Mouse (Mus musculus) heart, embryonic 11.5 days (tissue): Measurements from ENCODE around the gene Ift57. TPM values are rescaled to one million over a fixed set of nuclear protein-coding genes. Genes with fewer than 3 reads are reported as not detected.

Source experiments
- ATAC-seq: fragments of 200-750 bp; cut with Nextera tagmentation; replicated peaks from 2 replicates; pipeline ENCODE4 v1.8.0; 2017; ENCODE audit warnings: moderate library complexity; ENCODE audit not compliant: insufficient number of reproducible peaks, low FRiP score, low TSS enrichment
- H3K27ac ChIP-seq: fragments of 300-500 bp; sonication (generic); 2 replicates; pipeline ENCODE4 v1.5.1; 2014; ENCODE audit warnings: mild to moderate bottlenecking, low read depth, low read length
- H3K27me3 ChIP-seq: fragments of 300-500 bp; sonication (generic); 2 replicates; pipeline ENCODE4 v1.6.1; 2014; ENCODE audit warnings: mild to moderate bottlenecking, low read length, mixed read lengths; ENCODE audit not compliant: control insufficient read depth, insufficient read depth
- H3K36me3 ChIP-seq: fragments of 300-500 bp; sonication (generic); 2 replicates; pipeline ENCODE4 v1.6.1; 2014; ENCODE audit warnings: mild to moderate bottlenecking, low read length, moderate library complexity, mixed read lengths; ENCODE audit not compliant: control insufficient read depth, insufficient read depth
- H3K4me1 ChIP-seq: fragments of 300-500 bp; sonication (generic); 2 replicates; pipeline ENCODE4 v1.6.1; 2014; ENCODE audit warnings: low read length; ENCODE audit not compliant: control insufficient read depth, insufficient read depth
- H3K4me2 ChIP-seq: fragments of 300-500 bp; sonication (generic); 2 replicates; pipeline ENCODE4 v1.6.1; 2014; ENCODE audit warnings: mild to moderate bottlenecking, moderate library complexity
- H3K4me3 ChIP-seq: fragments of 300-500 bp; sonication (generic); 2 replicates; pipeline ENCODE4 v1.5.1; 2014; ENCODE audit warnings: low read depth, low read length
- H3K9ac ChIP-seq: fragments of 300-500 bp; sonication (generic); 2 replicates; pipeline ENCODE4 v1.6.1; 2014; ENCODE audit warnings: mild to moderate bottlenecking, low read depth, low read length, moderate library complexity
- H3K9me3 ChIP-seq: fragments of 300-500 bp; sonication (generic); replicated peaks from 2 replicates; pipeline ENCODE4 v1.6.1; 2016; ENCODE audit warnings: low read length; ENCODE audit not compliant: control insufficient read depth
- WGBS: fragments of 180-500 bp; shearing (Covaris S2); extraction: QIAGEN DNeasy Blood & Tissue Kit; methylation state at CpG from one replicate; pipeline ENCODE4 v1.1.7; 2014; ENCODE audit not compliant: insufficient replicate concordance; 5-methylcytosine and 5-hydroxymethylcytosine counted together
- polyA plus RNA-seq: library from polyadenylated mRNA; unstranded; fragments of >200 nt; fragmentation: Nextera tagmentation; extraction: Ambion mirVana; gene quantifications from 2 replicates; pipeline ENCODE4 v1.2.1, GENCODE M21; 2014

The Ift57 gene
- polyA plus RNA-seq, 1 experiment from 2014 or later = 14.6 TPM

DNA sequence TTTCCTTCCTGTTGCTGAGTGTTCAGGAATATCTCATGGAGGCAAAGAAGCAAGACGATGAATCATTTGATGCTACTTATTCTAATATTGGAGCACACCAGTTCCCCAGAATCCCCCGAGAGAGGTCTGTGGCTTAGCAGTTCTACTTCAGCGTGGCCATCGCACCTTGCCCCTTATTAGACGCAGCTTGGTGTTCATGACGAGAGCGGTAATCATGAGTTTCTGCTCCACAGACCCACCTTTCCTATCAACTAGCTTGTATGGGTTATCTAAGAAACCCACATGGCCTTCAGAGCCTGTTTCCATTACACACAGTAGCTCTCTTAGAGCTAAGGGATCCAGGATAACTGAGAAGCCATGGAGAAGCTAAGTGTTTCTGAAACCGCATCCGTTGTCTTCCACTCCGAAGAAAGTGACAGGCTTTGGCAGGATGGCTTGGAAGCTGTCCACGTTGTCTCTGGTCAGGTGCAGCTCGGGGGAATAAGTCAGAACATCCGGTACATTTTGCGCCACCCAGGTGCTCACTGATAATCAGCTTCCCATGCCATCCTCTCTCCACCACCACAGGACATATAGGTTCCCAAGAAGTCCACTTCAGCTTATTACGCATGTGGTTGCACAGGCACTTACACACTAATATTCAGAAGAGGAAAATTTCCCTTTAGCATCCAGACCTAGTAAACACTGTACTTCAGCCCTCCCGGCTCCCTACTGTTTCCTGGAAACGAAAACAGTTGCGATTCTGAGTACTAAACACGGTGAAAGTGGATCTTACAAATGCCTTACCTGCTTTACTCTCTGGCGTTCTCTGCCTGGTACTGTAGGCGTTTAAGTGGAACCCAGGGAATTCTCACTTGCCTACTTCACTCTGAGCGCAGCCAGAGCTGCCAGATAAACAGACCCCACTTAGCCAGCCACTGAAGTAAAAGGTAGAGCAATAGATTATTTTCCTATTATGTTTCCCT lies 76.3 kb downstream of the Ift57 start:
- Histone ChIP-seq H3K9me3 (no peaks in the 10 kb centered on the region), H3K27me3 (no peaks in the 10 kb centered on the region), H3K4me2 (0 out of 2 replicates have a peak overlapping the region, but pooled peaks have one; percentile 12), H3K4me1 (no peaks in the 10 kb centered on the region), H3K27ac (no peak overlapping the region), H3K4me3 (no peak overlapping the region), H3K36me3 (no peaks in the 10 kb centered on the region), H3K9ac (no peak overlapping the region)
- ATAC-seq = peak; percentile 52; the same call in 1 of the 2 replicates
- WGBS = 74% methylated on average over 22 of the region's 22 CpGs

DNA sequence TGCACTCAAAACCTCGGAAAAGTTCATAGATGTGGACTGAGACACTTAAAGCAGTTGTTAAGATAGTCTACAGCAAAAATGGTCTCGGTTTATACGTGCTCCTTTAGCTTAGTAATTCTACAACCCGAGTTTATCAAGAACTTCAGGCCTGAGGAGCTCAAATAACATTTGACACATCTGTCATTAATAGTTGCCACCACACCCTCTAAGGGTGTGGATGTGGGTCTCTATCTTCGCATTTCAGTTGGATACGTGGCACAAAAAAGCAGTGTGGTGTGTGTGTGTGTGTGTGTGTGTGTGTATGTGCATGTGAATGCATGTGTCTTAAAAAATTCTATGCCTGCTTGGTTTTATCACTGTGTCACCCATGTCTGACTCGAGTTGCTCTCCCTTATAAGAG lies 77.9 kb downstream of the Ift57 start:
- H3K27me3 ChIP-seq = no peaks in the 10 kb centered on the region
- no peak for ATAC-seq

DNA sequence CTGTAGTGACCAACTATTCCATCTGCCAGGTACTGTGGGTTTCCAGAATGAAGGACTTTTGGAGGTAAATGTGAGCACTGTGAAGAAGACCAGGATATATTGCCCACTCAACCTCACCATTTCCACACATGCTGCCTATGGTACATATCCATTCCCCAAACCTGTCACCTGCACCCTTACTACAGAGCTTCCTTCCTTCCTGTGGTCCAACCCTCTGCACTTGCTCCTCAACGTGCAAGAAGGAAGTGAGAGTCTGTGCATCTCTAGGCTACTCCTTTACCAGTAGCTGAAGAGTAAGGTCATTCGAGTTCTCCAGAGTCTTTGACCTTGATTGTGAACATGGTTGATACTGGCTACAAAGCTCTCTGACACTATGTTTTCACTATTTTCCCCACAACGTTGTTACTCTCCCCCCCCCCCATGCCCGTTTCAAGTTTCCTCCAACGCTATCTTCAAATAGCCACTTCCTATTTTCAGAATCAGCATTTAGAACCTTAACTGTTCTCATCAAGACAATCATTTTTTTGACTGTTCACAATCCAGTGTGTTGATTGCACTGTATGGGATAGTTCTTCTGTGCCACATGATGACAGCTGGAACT lies 82.6 kb downstream of the Ift57 start:
- ATAC-seq = no peak
- H3K4me2 ChIP-seq = no peak overlapping the region
- H3K27ac ChIP-seq = no peak overlapping the region
- H3K36me3 ChIP-seq = no peaks in the 10 kb centered on the region
- H3K9ac ChIP-seq = no peak overlapping the region
- H3K4me3 ChIP-seq = no peak overlapping the region
- H3K27me3 ChIP-seq = no peaks in the 10 kb centered on the region
- no peaks in the 10 kb centered on the region for H3K4me1 ChIP-seq
- no peaks in the 10 kb centered on the region for H3K9me3 ChIP-seq
- WGBS = 64% methylated on average over 5 of the region's 5 CpGs

More for the DNA sequence above, 77.9 kb downstream of the Ift57 start:
- Histone ChIP-seq H3K36me3 (no peaks in the 10 kb centered on the region), H3K4me3 (no peak overlapping the region), H3K27ac (no peak overlapping the region), H3K9me3 (no peaks in the 10 kb centered on the region), H3K9ac (no peak overlapping the region), H3K4me1 (no peaks in the 10 kb centered on the region), H3K4me2 (no peak overlapping the region)
- WGBS = 73% methylated on average over 7 of the region's 7 CpGs

DNA sequence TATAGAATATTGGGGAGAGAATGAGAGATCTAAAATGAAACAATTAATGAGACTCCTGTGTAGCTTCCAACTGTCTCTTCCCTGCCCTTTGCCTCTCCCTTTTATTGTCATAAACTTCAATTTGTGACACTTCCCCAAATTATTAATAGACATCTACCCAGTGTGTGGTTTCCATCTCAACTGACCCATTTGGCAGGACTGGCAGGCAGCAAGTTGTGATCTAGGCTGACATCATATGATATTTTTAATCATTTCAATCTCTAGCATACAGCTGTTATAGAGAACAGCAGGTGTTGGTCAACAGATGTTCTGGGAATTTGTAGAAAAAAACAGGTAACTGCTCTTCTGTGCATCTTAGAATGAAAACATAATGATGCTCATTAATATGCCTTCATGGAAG lies 84.3 kb downstream of the Ift57 start:
- Histone ChIP-seq H3K27ac (no peak overlapping the region), H3K4me3 (no peak overlapping the region), H3K36me3 (no peaks in the 10 kb centered on the region), H3K4me1 (no peaks in the 10 kb centered on the region), H3K27me3 (no peaks in the 10 kb centered on the region), H3K9me3 (no peaks in the 10 kb centered on the region), H3K4me2 (no peak overlapping the region), H3K9ac (no peak overlapping the region)
- ATAC-seq = no peak

DNA sequence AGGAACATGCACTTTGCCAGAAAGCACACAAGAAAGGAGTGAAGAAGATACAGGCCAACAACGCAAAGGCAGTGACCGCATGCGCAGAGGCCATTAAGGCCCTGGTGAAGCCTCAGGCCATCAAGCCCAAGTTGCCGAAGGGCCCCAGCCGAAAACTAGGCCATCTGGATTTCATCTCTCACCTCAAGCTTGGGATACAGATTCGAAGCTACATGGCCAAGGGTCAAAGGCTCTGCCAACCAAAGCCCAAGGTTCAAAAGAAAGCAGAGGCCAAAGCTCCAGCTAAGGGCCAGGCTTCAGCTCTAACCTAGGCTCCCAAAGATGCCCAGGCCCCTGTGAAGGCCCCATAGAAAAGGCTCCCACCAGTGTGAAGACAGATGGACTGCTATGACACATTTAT lies 87.1 kb downstream of the Ift57 start:
- Histone ChIP-seq H3K9ac (no peak overlapping the region), H3K4me1 (no peaks in the 10 kb centered on the region), H3K4me3 (no peak overlapping the region), H3K9me3 (no peaks in the 10 kb centered on the region), H3K27me3 (no peaks in the 10 kb centered on the region), H3K36me3 (no peaks in the 10 kb centered on the region), H3K4me2 (no peak overlapping the region), H3K27ac (no peak overlapping the region)
- ATAC-seq = no peak
- 81% methylated on average over 6 of the region's 6 CpGs for WGBS

DNA sequence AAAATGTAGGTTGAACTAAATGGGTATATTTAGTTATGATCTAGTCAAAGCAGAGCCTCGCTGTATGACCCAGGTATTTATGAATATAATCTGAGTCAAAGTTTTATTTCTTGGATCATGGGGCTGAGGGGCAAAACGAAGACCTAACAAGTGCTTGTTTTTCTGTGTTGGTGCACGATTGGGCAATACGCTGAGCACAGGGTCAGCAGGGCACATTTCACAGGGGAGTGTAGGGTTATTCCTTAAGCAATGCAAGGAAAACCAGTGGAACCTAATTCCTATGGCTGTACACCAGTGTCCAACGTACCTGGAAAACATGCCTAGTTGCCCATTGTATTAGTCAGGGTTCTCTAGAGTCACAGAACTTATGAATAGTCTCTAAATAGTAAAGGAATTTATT lies 88.7 kb downstream of the Ift57 start:
- Histone ChIP-seq H3K4me2 (no peak overlapping the region), H3K9me3 (no peaks in the 10 kb centered on the region), H3K36me3 (no peaks in the 10 kb centered on the region), H3K27me3 (no peaks in the 10 kb centered on the region), H3K27ac (no peak overlapping the region), H3K4me1 (no peaks in the 10 kb centered on the region; the same call in 1 of the 2 replicates), H3K9ac (no peak overlapping the region), H3K4me3 (no peak overlapping the region)
- no peak for ATAC-seq
- 84% methylated on average over 5 of the region's 5 CpGs for WGBS

DNA sequence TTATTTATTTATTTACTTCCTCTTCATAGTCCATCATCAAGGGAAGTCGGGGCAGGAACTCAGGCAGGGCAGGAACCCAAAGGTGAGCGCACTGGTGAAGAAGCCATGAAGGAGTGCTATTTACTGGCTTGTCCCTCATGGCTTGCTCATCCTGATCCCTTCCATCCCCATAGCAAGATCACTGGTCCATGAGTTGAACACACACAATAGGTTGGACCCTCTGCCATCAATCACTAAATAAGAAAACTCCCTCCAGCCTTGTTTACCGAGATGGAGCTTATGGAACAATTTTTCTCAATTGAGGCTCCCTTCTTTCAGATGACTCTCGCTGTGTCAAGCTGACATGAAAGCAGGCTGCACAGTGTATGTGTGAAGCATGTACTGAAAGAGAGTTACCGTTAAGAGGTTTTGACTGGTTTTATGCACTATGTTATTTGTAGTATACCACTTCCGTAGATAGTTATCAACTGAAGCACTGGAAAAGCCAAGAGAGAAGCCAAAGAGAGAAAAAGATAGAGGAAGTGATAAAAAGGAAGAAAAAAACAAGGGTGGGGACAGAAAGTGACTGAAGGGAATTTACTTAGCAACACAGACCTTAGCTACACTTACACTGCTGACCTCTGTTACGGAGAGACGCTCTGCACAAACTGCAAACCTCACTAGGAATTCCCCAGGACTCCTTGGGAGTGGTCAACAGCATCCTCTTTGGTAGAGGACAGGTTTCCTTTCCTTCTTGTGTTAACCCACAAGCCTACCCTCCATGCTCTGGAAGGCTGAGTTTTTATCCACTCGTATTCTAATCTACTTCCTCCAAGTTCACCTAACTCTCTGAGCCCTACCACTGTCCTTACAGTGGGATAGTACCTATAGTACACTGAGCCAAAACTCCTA lies 91.8 kb downstream of the Ift57 start:
- H3K27ac ChIP-seq = no peak overlapping the region
- H3K4me1 ChIP-seq = no peaks in the 10 kb centered on the region; the same call in 1 of the 2 replicates
- WGBS = 89% methylated on average over 9 of the region's 9 CpGs
- H3K27me3 ChIP-seq = no peaks in the 10 kb centered on the region
- no peaks in the 10 kb centered on the region for H3K9me3 ChIP-seq
- no peaks in the 10 kb centered on the region for H3K36me3 ChIP-seq
- ATAC-seq = no peak
- H3K9ac ChIP-seq = no peak overlapping the region
- no peak overlapping the region for H3K4me2 ChIP-seq
- no peak overlapping the region for H3K4me3 ChIP-seq

DNA sequence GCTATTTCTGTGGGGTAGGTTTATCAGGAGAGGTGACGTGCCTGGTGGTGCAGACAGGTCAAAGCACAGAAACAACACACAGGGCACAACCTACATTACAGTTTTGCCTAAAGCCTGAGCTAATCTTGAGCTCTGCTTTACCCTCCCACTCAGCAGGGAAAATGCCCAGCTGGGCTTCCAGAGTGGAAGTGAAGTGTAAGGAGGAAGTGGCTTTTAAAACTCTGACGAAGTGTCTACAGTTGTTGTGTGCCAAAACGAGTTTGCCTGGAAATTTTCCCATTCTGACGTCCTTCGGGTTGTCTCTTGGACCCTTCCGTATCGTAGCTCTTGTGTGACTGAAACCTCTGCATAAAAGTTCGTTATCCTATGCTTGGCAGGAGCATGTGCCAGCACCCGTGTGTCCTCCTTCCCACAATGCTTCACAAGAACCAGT lies 93.4 kb downstream of the Ift57 start:
- peak; percentile 31; the same call in 1 of the 2 replicates for ATAC-seq
- Histone ChIP-seq H3K4me2 (peak overlapping the region; percentile 47), H3K9ac (no peak overlapping the region), H3K9me3 (no peaks in the 10 kb centered on the region), H3K4me3 (no peak overlapping the region), H3K27ac (peak overlapping the region; percentile 62), H3K4me1 (no peaks in the 10 kb centered on the region; the same call in 1 of the 2 replicates), H3K27me3 (no peaks in the 10 kb centered on the region), H3K36me3 (no peaks in the 10 kb centered on the region)
- WGBS = 29% methylated on average over 9 of the region's 9 CpGs
